Mouse (Mus musculus): ENCODE measurements around the gene Gp1ba. TPM values are rescaled to one million over a fixed set of nuclear protein-coding genes. Genes with fewer than 3 reads are reported as not detected.
A peak's percentile ranks its signal among the peaks of the same experiment; 100 is the strongest.

Gp1ba gene
- polyA plus RNA-seq, 1 experiment from 2014 or later = 0.49 TPM

- H3K27ac ChIP-seq = no peak overlapping the region
- no peaks in the 10 kb centered on the region for H3K27me3 ChIP-seq (replicated peaks)
- peaks cover 17% of the 10 kb centered on the region for H3K36me3 ChIP-seq
- peak overlapping the region; percentile 97 for H3K4me2 ChIP-seq (replicated peaks)
- H3K4me1 ChIP-seq = peaks cover 35% of the 10 kb centered on the region
- no peak for ATAC-seq (ENCODE audit: low FRiP score, low read depth)
- no peaks in the 10 kb centered on the region for H3K9me3 ChIP-seq
- 4% methylated on average over 16 of the region's 16 CpGs for WGBS
- H3K4me3 ChIP-seq = peak overlapping the region; percentile 98
- H3K9ac ChIP-seq = peak overlapping the region; percentile 97; the same call in 1 of the 2 replicates
Observed at GRCm38 (mm10) chr11:70656456-70656927, 17.6 kb downstream of the Gp1ba start.

DNA sequence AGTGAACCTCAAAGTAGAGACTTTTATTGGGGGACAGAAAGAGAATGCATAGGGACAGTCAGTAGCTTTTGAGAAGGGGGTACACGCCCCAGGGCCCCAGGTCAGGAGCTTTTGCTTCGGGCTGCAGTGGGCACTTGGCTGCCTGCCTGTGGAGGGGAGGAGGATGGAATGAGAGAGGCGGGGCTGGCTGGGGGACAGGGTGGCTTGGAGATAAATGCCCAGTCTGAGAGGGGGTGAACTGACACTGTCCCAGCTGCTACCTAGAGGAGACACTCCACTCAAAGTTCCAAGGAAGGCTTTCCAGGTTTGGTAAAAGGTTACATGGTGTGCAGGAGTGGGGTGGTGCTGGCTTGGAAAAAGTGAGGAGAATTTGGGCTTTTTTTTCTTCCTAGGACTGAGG lies 18.0 kb downstream of the Gp1ba start, which contains the start of gene Eno3:
Eno3 (plus strand) TSS at position 239 of the 400 bp plus-strand sequence.
- peaks cover 16% of the 10 kb centered on the region for H3K36me3 ChIP-seq
- H3K27ac ChIP-seq = peak within 1 kb of the TSS; percentile 74; the same call in 1 of the 2 replicates
- H3K9me3 ChIP-seq = no peaks in the 10 kb centered on the region
- H3K4me2 ChIP-seq (replicated peaks) = peak within 1 kb of the TSS; percentile 97
- H3K9ac ChIP-seq = peak within 1 kb of the TSS; percentile 97
- ATAC-seq (ENCODE audit: low FRiP score, low read depth) = no peak
- H3K4me1 ChIP-seq = peaks cover 32% of the 10 kb centered on the region
- 4% methylated on average over 3 of the region's 3 CpGs for WGBS
- H3K4me3 ChIP-seq = peak within 1 kb of the TSS; percentile 98
- no peaks in the 10 kb centered on the region for H3K27me3 ChIP-seq (replicated peaks)

- Histone ChIP-seq H3K27ac (no peak overlapping the region), H3K36me3 (peaks cover 16% of the 10 kb centered on the region), H3K4me3 (no peak overlapping the region), H3K4me2 (replicated peaks) (no peak overlapping the region), H3K9me3 (no peaks in the 10 kb centered on the region), H3K27me3 (replicated peaks) (no peaks in the 10 kb centered on the region), H3K9ac (no peak overlapping the region), H3K4me1 (peaks cover 26% of the 10 kb centered on the region)
- WGBS = 52% methylated on average over 6 of the region's 6 CpGs
- no peak for ATAC-seq (ENCODE audit: low FRiP score, low read depth)
Observed at GRCm38 (mm10) chr11:70657573-70657972, 18.7 kb downstream of the Gp1ba start.

DNA sequence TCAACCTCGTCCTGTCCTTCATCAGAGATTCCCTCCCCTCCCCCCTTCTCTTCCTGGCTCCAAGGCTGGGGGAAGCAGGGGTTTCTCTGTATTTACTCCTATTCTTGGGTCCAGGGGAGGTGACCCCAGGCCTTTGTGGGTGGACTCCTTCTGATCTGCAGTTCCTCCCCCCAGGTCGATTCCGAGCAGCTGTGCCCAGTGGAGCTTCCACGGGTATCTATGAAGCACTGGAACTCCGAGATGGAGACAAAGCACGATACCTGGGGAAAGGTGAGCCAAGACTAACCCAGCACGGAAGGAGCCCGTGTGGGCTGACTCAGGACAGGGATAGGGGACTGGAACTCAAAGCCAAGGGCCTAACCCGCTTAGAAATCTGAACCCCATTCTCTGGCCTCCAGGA lies 19.1 kb downstream of the Gp1ba start:
- WGBS = 64% methylated on average over 9 of the region's 9 CpGs
- Histone ChIP-seq H3K27ac (no peak overlapping the region), H3K27me3 (replicated peaks) (no peaks in the 10 kb centered on the region), H3K4me1 (peaks cover 22% of the 10 kb centered on the region), H3K4me2 (replicated peaks) (no peak overlapping the region), H3K9me3 (no peaks in the 10 kb centered on the region), H3K36me3 (peaks cover 19% of the 10 kb centered on the region), H3K4me3 (no peak overlapping the region), H3K9ac (no peak overlapping the region)
- ATAC-seq (ENCODE audit: low FRiP score, low read depth) = no peak

DNA sequence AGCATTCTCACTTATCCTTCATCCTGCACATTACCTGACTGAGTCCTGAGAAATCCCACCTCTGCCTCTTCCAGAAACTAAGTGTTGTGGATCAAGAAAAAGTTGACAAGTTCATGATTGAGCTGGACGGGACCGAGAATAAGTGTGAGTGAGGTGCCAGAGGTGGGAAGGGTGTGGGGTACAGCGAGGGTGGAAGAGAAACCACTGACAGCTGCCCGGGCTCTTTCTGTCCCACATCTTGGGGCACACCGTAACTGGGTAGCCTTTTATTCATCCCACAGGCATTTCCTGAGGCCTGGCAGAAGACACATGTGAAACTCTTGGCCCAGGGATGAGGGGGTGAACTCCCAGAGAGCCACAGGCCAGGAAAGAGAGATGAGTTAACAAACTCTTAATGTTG lies 19.6 kb downstream of the Gp1ba start:
- Histone ChIP-seq H3K27ac (no peak overlapping the region), H3K27me3 (replicated peaks) (no peaks in the 10 kb centered on the region), H3K36me3 (peaks cover 24% of the 10 kb centered on the region), H3K9me3 (no peaks in the 10 kb centered on the region), H3K4me2 (replicated peaks) (no peak overlapping the region), H3K4me3 (no peak overlapping the region), H3K9ac (no peak overlapping the region), H3K4me1 (peaks cover 19% of the 10 kb centered on the region)
- 91% methylated on average over 5 of the region's 5 CpGs for WGBS
- no peak for ATAC-seq (ENCODE audit: low FRiP score, low read depth)

GRCm38 (mm10) chr11:70658942-70659341 lies 20.0 kb downstream of the Gp1ba start:
- H3K4me1 ChIP-seq = peaks cover 19% of the 10 kb centered on the region
- WGBS = 82% methylated on average over 8 of the region's 8 CpGs
- H3K27me3 ChIP-seq (replicated peaks) = no peaks in the 10 kb centered on the region
- no peak overlapping the region for H3K4me2 ChIP-seq (replicated peaks)
- H3K9me3 ChIP-seq = no peaks in the 10 kb centered on the region
- H3K36me3 ChIP-seq = peaks cover 28% of the 10 kb centered on the region
- no peak overlapping the region for H3K4me3 ChIP-seq
- H3K27ac ChIP-seq = no peak overlapping the region
- H3K9ac ChIP-seq = no peak overlapping the region
- ATAC-seq (ENCODE audit: low FRiP score, low read depth) = no peak

- Histone ChIP-seq H3K4me2 (replicated peaks) (no peak overlapping the region), H3K27ac (no peak overlapping the region), H3K36me3 (peaks cover 42% of the 10 kb centered on the region), H3K4me3 (no peak overlapping the region), H3K9me3 (no peaks in the 10 kb centered on the region), H3K27me3 (replicated peaks) (no peaks in the 10 kb centered on the region), H3K4me1 (peaks cover 15% of the 10 kb centered on the region), H3K9ac (no peak overlapping the region)
- no peak for ATAC-seq (ENCODE audit: low FRiP score, low read depth)
- WGBS = 91% methylated on average over 8 of the region's 8 CpGs
Observed at GRCm38 (mm10) chr11:70660571-70660970, 21.6 kb downstream of the Gp1ba start.

- Histone ChIP-seq H3K27me3 (replicated peaks) (no peaks in the 10 kb centered on the region), H3K4me1 (peaks cover 8% of the 10 kb centered on the region), H3K4me2 (replicated peaks) (no peak overlapping the region), H3K4me3 (no peak overlapping the region), H3K9ac (no peak overlapping the region), H3K36me3 (peaks cover 56% of the 10 kb centered on the region), H3K27ac (no peak overlapping the region), H3K9me3 (no peaks in the 10 kb centered on the region)
- no peak for ATAC-seq (ENCODE audit: low FRiP score, low read depth)
- WGBS = 92% methylated on average over 8 of the region's 8 CpGs
Observed at GRCm38 (mm10) chr11:70663101-70663500, 24.2 kb downstream of the Gp1ba start.

GRCm38 (mm10) chr11:70663957-70664356 lies 25.0 kb downstream of the Gp1ba start:
- peaks cover 56% of the 10 kb centered on the region for H3K36me3 ChIP-seq
- ATAC-seq (ENCODE audit: low FRiP score, low read depth) = no peak

GRCm38 (mm10) chr11:70664741-70665140 lies 25.8 kb downstream of the Gp1ba start:
- Histone ChIP-seq H3K36me3 (peaks cover 56% of the 10 kb centered on the region), H3K4me2 (replicated peaks) (no peak overlapping the region), H3K9me3 (no peaks in the 10 kb centered on the region), H3K4me1 (peaks cover 9% of the 10 kb centered on the region), H3K9ac (no peak overlapping the region), H3K27ac (no peak overlapping the region), H3K27me3 (replicated peaks) (no peaks in the 10 kb centered on the region), H3K4me3 (no peak overlapping the region)
- WGBS = 94% methylated on average over 9 of the region's 9 CpGs
- ATAC-seq (ENCODE audit: low FRiP score, low read depth) = no peak

More at GRCm38 (mm10) chr11:70663957-70664356, 25.0 kb downstream of the Gp1ba start:
- 95% methylated on average over 6 of the region's 6 CpGs for WGBS
- H3K9ac ChIP-seq = no peak overlapping the region
- no peaks in the 10 kb centered on the region for H3K9me3 ChIP-seq
- H3K27ac ChIP-seq = no peak overlapping the region
- no peaks in the 10 kb centered on the region for H3K27me3 ChIP-seq (replicated peaks)
- H3K4me3 ChIP-seq = no peak overlapping the region
- peaks cover 8% of the 10 kb centered on the region for H3K4me1 ChIP-seq
- no peak overlapping the region for H3K4me2 ChIP-seq (replicated peaks)

- Histone ChIP-seq H3K27ac (no peak overlapping the region), H3K4me2 (replicated peaks) (no peak overlapping the region), H3K9me3 (no peaks in the 10 kb centered on the region), H3K9ac (no peak overlapping the region), H3K36me3 (peaks cover 53% of the 10 kb centered on the region), H3K27me3 (replicated peaks) (no peaks in the 10 kb centered on the region), H3K4me1 (peaks cover 25% of the 10 kb centered on the region), H3K4me3 (no peak overlapping the region)
- 93% methylated on average over 8 of the region's 8 CpGs for WGBS
- no peak for ATAC-seq (ENCODE audit: low FRiP score, low read depth)
Observed at GRCm38 (mm10) chr11:70666687-70667086, 27.8 kb downstream of the Gp1ba start.

GRCm38 (mm10) chr11:70667271-70668150 lies 28.6 kb downstream of the Gp1ba start:
- Histone ChIP-seq H3K4me2 (replicated peaks) (peak overlapping the region; percentile 77), H3K27ac (no peak overlapping the region), H3K4me3 (peak overlapping the region; percentile 57), H3K36me3 (peaks cover 48% of the 10 kb centered on the region), H3K4me1 (peaks cover 26% of the 10 kb centered on the region), H3K9me3 (no peaks in the 10 kb centered on the region), H3K9ac (peak overlapping the region; percentile 56; the same call in 1 of the 2 replicates), H3K27me3 (replicated peaks) (no peaks in the 10 kb centered on the region)
- 78% methylated on average over 14 of the region's 14 CpGs for WGBS
- ATAC-seq (ENCODE audit: low FRiP score, low read depth) = no peak

Data from neural tube, embryonic 12.5 days (tissue).